Mouse (Mus musculus) liver, embryonic 14.5 days (tissue): ENCODE results near the gene Gm14409. TPM values are rescaled to one million over a fixed set of nuclear protein-coding genes. Genes with fewer than 3 reads are reported as not detected.

Experiments used
- polyA plus RNA-seq, 2 experiments: library from polyadenylated mRNA; depleted of rRNA in 1 of 2; stranded (reverse) in 1 of 2; unstranded in 1 of 2; fragments of >200 nt; fragmentation: Nextera tagmentation in 1 of 2; extraction: Ambion mirVana in 1 of 2; gene quantifications; 2 replicates each; pipeline versions ENCODE4 v1.2.1 to v1.2.3; 2012 to 2014

The Gm14409 gene
- polyA plus RNA-seq, 2 experiments: not detected

Other genes starting within 250 kb of the Gm14409 start
- gene Gm14401, start 192.7 kb downstream of the Gm14409 start, polyA plus RNA-seq (2012; rRNA removed): not detected in 2 replicates
- gene Gm14401, start 192.7 kb downstream of the Gm14409 start, polyA plus RNA-seq (2014; fragmentation: Nextera tagmentation; extraction: Ambion mirVana): not detected in 2 replicates
- 1.7 and 3.1 TPM in 2 replicates for gene Gm14410, start 60.6 kb downstream of the Gm14409 start, polyA plus RNA-seq (2012; rRNA removed)
- 3.9 and 4.3 TPM in 2 replicates for gene Gm14410, start 60.6 kb downstream of the Gm14409 start, polyA plus RNA-seq (2014; fragmentation: Nextera tagmentation; extraction: Ambion mirVana)
- gene Gm14412, start 57.3 kb upstream of the Gm14409 start, polyA plus RNA-seq (2012; rRNA removed): 0.02 and 0.07 TPM in 2 replicates
- gene Gm14412, start 57.3 kb upstream of the Gm14409 start, polyA plus RNA-seq (2014; fragmentation: Nextera tagmentation; extraction: Ambion mirVana): not detected in 2 replicates
- gene Gm14418, start 131.3 kb upstream of the Gm14409 start, polyA plus RNA-seq (2012; rRNA removed): 0.63 and 1.1 TPM in 2 replicates
- gene Gm14418, start 131.3 kb upstream of the Gm14409 start, polyA plus RNA-seq (2014; fragmentation: Nextera tagmentation; extraction: Ambion mirVana): 0.75 and 1.4 TPM in 2 replicates
- gene Zfp970, start 197.7 kb upstream of the Gm14409 start, polyA plus RNA-seq (2012; rRNA removed): 1.9 and 3.1 TPM in 2 replicates
- gene Zfp970, start 197.7 kb upstream of the Gm14409 start, polyA plus RNA-seq (2014; fragmentation: Nextera tagmentation; extraction: Ambion mirVana): 1.6 and 1.7 TPM in 2 replicates
- gene Gm14403, start 231.2 kb upstream of the Gm14409 start, polyA plus RNA-seq (2012; rRNA removed): 0.40 and 1.2 TPM in 2 replicates
- gene Gm14403, start 231.2 kb upstream of the Gm14409 start, polyA plus RNA-seq (2014; fragmentation: Nextera tagmentation; extraction: Ambion mirVana): 1.4 and 1.6 TPM in 2 replicates